Mouse (Mus musculus) adrenal gland, postnatal 14 days (tissue): ENCODE measurements around the gene March2. TPM values are rescaled to one million over a fixed set of nuclear protein-coding genes. Genes with fewer than 3 reads are reported as not detected.
"Not testable (repeated sequence)": the region's sequence is repeated elsewhere in the genome, so short reads cannot be mapped to it uniquely, and the experiment has no call there.

Experiments
- DNase-seq: peaks from one replicate; pipeline ENCODE4 v3.0.0; 2021; ENCODE audit warnings: mixed read lengths
- long read RNA-seq, 2 experiments: library from polyadenylated mRNA; stranded (forward); transcript quantifications; one replicate each; pipeline ENCODE4 v2.0.0; 2021
- total RNA-seq: library from RNA; stranded (reverse); gene quantifications from 2 replicates; pipeline ENCODE4 v1.2.3, GENCODE M21; 2021

The March2 gene
- 119 and 133 TPM in 2 replicates for total RNA-seq
- long read RNA-seq, experiment 1, transcript March2-205 (5 exons, 1,418 nt): minor isoform, 19 of 259 reads
- long read RNA-seq, experiment 1, transcript March2-203 (5 exons, 1,398 nt): major isoform, 183 of 259 reads
- long read RNA-seq, experiment 1, partial matches to known transcripts: 8 of 259 reads
- long read RNA-seq, experiment 1, other reads (novel, unspliced or antisense): 49 of 259 reads
- long read RNA-seq, experiment 2, transcript March2-203 (5 exons, 1,398 nt): major isoform, 135 of 186 reads
- long read RNA-seq, experiment 2, transcript March2-205 (5 exons, 1,418 nt): minor isoform, 9 of 186 reads
- long read RNA-seq, experiment 2, partial matches to known transcripts: 6 of 186 reads
- long read RNA-seq, experiment 2, other reads (novel, unspliced or antisense): 36 of 186 reads

- peak; percentile 99 for DNase-seq
Observed at GRCm38 (mm10) chr17:33718384-33718881, at the start of gene March2. TSS of gene March2 (minus strand) at chr17:33718670.

GRCm38 (mm10) chr17:33766389-33766788 is 47.9 kb upstream of the March2 start:
- DNase-seq: no peak

GRCm38 (mm10) chr17:33760255-33761165 is 42.0 kb upstream of the March2 start, which contains the start of gene Rab11b:
TSS of gene Rab11b (minus strand) at chr17:33760530.
- DNase-seq: peak; percentile 100

GRCm38 (mm10) chr17:33759767-33760254 is 41.3 kb upstream of the March2 start:
- peak; percentile 99 for DNase-seq

GRCm38 (mm10) chr17:33757231-33757630 is 38.8 kb upstream of the March2 start:
- peak; percentile 75 for DNase-seq

- DNase-seq: peak; percentile 58
Observed at GRCm38 (mm10) chr17:33756108-33756790, 37.8 kb upstream of the March2 start.

- peak; percentile 75 for DNase-seq
Observed at GRCm38 (mm10) chr17:33755418-33756107, 37.1 kb upstream of the March2 start.

- no peak for DNase-seq
Observed at GRCm38 (mm10) chr17:33754656-33755055, 36.2 kb upstream of the March2 start.

GRCm38 (mm10) chr17:33752297-33752696 is 33.8 kb upstream of the March2 start:
- no peak for DNase-seq

GRCm38 (mm10) chr17:33751181-33751580 is 32.7 kb upstream of the March2 start:
- no peak for DNase-seq

GRCm38 (mm10) chr17:33749451-33749850 is 31.0 kb upstream of the March2 start:
- DNase-seq: peak; percentile 38

GRCm38 (mm10) chr17:33746011-33746410 is 27.5 kb upstream of the March2 start:
- DNase-seq: peak; percentile 68

GRCm38 (mm10) chr17:33744686-33745384 is 26.4 kb upstream of the March2 start:
- no peak for DNase-seq

- DNase-seq: no peak
Observed at GRCm38 (mm10) chr17:33742420-33742819, 23.9 kb upstream of the March2 start.

- DNase-seq: not testable (repeated sequence)
Observed at GRCm38 (mm10) chr17:33733526-33733925, 15.1 kb upstream of the March2 start.

- DNase-seq: not testable (repeated sequence)
Observed at GRCm38 (mm10) chr17:33732556-33733083, 14.2 kb upstream of the March2 start.

GRCm38 (mm10) chr17:33729215-33729614 is 10.7 kb upstream of the March2 start:
- no peak for DNase-seq

GRCm38 (mm10) chr17:33728396-33728795 is 9.9 kb upstream of the March2 start:
- DNase-seq: no peak

- DNase-seq: no peak
Observed at GRCm38 (mm10) chr17:33719736-33720378, 1.4 kb upstream of the March2 start.
